Mouse (Mus musculus): ENCODE measurements around the gene Arhgef6. TPM values are rescaled to one million over a fixed set of nuclear protein-coding genes. Genes with fewer than 3 reads are reported as not detected.

Arhgef6 gene
- polyA plus RNA-seq, 1 experiment from 2014 or later, result 4.8 TPM

- no peaks in the 10 kb centered on the region for H3K4me1 ChIP-seq (replicated peaks)
- WGBS, result 95% methylated on average over 3 of the region's 3 CpGs
- ATAC-seq, result no peak
Observed at GRCm38 (mm10) chrX:57282184-57282583, 56.3 kb downstream of the Arhgef6 start.

GRCm38 (mm10) chrX:57277560-57278335 lies 60.8 kb downstream of the Arhgef6 start:
- H3K4me3 ChIP-seq (replicated peaks), result no peak overlapping the region
- H3K27ac ChIP-seq, result no peak overlapping the region
- no peak overlapping the region for H3K4me2 ChIP-seq (replicated peaks)
- no peaks in the 10 kb centered on the region for H3K27me3 ChIP-seq (replicated peaks)
- no peak for ATAC-seq
- H3K9me3 ChIP-seq, result no peaks in the 10 kb centered on the region
- H3K36me3 ChIP-seq, result no peaks in the 10 kb centered on the region
- WGBS, result 43% methylated on average over 6 of the region's 6 CpGs
- no peak overlapping the region for H3K9ac ChIP-seq
- no peaks in the 10 kb centered on the region for H3K4me1 ChIP-seq (replicated peaks)

More at GRCm38 (mm10) chrX:57282184-57282583, 56.3 kb downstream of the Arhgef6 start:
- no peaks in the 10 kb centered on the region for H3K27me3 ChIP-seq (replicated peaks)
- no peak overlapping the region for H3K27ac ChIP-seq
- no peak overlapping the region for H3K4me2 ChIP-seq (replicated peaks)
- H3K9me3 ChIP-seq, result no peaks in the 10 kb centered on the region
- H3K36me3 ChIP-seq, result no peaks in the 10 kb centered on the region
- H3K9ac ChIP-seq, result no peak overlapping the region
- H3K4me3 ChIP-seq (replicated peaks), result no peak overlapping the region

- Histone ChIP-seq H3K27ac (no peak overlapping the region), H3K4me3 (replicated peaks) (no peak overlapping the region), H3K9ac (no peak overlapping the region), H3K9me3 (no peaks in the 10 kb centered on the region), H3K4me2 (replicated peaks) (no peak overlapping the region), H3K4me1 (replicated peaks) (no peaks in the 10 kb centered on the region), H3K36me3 (no peaks in the 10 kb centered on the region), H3K27me3 (replicated peaks) (no peaks in the 10 kb centered on the region)
- no peak for ATAC-seq
- 78% methylated on average over 4 of the region's 4 CpGs for WGBS
Observed at GRCm38 (mm10) chrX:57263515-57263914, 75.0 kb downstream of the Arhgef6 start.

DNA sequence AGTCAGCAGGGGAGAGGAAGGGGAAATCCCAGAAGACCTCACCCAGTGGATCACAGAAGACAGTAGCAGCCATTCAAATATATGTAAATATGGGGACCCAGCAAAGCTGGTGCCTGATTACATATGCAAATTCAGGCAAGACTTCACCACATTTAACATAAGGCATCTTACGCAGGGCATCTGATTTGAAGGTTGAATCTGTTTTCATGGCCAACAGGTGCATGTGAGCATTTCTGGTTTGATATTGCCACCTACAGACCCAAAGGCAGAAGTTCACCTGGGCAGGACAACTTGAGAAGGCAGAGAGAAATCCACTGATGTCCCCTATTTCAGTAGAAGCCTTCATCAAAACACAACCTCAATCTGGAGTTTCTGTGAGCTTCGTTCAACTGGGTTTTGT lies 77.8 kb downstream of the Arhgef6 start:
- Histone ChIP-seq H3K4me2 (replicated peaks) (no peak overlapping the region), H3K4me3 (replicated peaks) (no peak overlapping the region), H3K9ac (no peak overlapping the region), H3K27ac (no peak overlapping the region), H3K4me1 (replicated peaks) (no peaks in the 10 kb centered on the region), H3K36me3 (no peaks in the 10 kb centered on the region), H3K27me3 (replicated peaks) (no peaks in the 10 kb centered on the region), H3K9me3 (no peaks in the 10 kb centered on the region)
- ATAC-seq, result no peak
- 54% methylated on average over 2 of the region's 2 CpGs for WGBS

DNA sequence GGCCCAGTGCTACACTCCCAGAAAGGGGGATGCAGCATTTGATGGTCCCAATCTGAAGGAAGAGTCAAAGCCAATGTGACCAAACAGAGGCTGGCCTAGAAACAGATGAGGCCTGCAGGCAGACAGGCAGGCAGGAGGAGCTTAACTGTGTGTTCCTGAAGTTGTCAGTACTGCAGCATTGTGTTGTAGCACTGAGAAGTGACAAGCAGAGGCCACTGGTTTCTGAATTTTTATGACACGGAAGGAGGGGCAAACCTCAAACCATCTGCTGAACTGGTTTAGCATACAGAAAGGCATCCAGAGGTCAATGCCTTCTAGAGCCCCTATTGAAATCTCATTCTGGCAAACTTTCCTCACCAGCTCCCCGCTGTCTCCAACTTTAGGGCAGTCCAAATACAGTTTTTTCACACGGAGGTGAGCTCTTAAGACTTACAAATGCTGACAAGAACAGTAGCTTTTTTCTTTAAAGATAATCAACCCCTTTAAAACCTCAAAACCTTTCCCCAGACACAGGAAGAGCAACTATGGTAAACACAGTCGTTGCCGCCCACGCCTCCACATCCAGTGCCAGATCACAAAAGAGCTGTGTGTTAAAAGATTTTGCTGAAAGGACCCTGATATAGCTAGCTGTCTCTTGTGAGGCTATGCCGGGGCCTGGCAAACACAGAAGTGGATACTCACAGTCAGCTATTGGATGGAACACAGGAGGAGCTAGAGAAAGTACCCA lies 85.0 kb downstream of the Arhgef6 start:
- Histone ChIP-seq H3K36me3 (no peaks in the 10 kb centered on the region), H3K9me3 (no peaks in the 10 kb centered on the region), H3K4me2 (replicated peaks) (no peak overlapping the region), H3K27ac (no peak overlapping the region), H3K27me3 (replicated peaks) (no peaks in the 10 kb centered on the region), H3K4me3 (replicated peaks) (no peak overlapping the region), H3K9ac (no peak overlapping the region), H3K4me1 (replicated peaks) (no peaks in the 10 kb centered on the region)
- WGBS, result 71% methylated on average over 7 of the region's 7 CpGs
- no peak for ATAC-seq

DNA sequence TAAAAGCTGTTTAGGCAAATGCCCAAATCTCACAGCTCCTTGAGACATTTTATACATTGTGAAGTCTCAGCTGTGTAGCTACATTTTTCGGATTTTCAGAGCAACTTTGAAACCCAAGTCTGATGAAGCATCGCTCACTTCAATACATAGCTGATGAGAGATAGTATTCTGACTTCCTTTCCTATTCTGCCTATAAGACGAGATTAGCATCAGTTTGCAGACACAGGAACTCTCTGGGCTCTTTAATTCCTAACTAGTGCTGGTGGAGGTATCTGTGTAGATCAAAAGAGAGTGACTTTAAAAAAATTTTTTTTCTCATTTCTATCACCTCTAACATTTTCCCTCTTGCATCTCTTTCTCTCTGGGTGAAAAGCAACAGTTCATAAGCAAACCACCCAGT lies 100.0 kb downstream of the Arhgef6 start:
- no peaks in the 10 kb centered on the region for H3K27me3 ChIP-seq (replicated peaks)
- no peaks in the 10 kb centered on the region for H3K9me3 ChIP-seq
- no peaks in the 10 kb centered on the region for H3K36me3 ChIP-seq
- no peak overlapping the region for H3K27ac ChIP-seq
- ATAC-seq, result no peak
- WGBS, result 68% methylated on average over 3 of the region's 3 CpGs
- H3K4me2 ChIP-seq (replicated peaks), result no peak overlapping the region
- no peak overlapping the region for H3K9ac ChIP-seq
- H3K4me3 ChIP-seq (replicated peaks), result no peak overlapping the region
- H3K4me1 ChIP-seq (replicated peaks), result no peaks in the 10 kb centered on the region

DNA sequence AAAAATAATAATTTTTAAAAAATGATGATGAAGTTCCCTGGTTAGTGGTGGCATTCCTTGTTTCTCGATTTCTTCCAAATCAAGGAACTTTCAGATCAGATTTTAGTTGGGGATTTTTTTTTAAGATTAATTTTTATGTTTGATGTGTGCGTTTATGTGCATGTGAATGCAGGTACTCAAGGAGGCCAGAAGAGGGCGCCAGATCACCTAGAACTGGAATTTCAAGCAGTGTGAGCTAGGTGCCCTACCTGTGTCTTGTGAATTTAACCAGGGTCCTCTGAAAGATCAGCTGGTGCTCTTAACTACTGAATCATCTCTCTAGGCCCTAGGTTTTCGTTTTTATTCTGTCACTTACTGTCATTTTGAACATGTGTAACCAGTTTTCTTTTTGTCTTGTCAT lies 102.5 kb downstream of the Arhgef6 start:
- no peak overlapping the region for H3K27ac ChIP-seq
- H3K4me3 ChIP-seq (replicated peaks), result no peak overlapping the region
- no peaks in the 10 kb centered on the region for H3K9me3 ChIP-seq
- no peak for ATAC-seq
- H3K36me3 ChIP-seq, result no peaks in the 10 kb centered on the region
- no peaks in the 10 kb centered on the region for H3K27me3 ChIP-seq (replicated peaks)
- 74% methylated on average over 4 of the region's 4 CpGs for WGBS
- H3K4me2 ChIP-seq (replicated peaks), result no peak overlapping the region
- H3K4me1 ChIP-seq (replicated peaks), result no peaks in the 10 kb centered on the region
- no peak overlapping the region for H3K9ac ChIP-seq

DNA sequence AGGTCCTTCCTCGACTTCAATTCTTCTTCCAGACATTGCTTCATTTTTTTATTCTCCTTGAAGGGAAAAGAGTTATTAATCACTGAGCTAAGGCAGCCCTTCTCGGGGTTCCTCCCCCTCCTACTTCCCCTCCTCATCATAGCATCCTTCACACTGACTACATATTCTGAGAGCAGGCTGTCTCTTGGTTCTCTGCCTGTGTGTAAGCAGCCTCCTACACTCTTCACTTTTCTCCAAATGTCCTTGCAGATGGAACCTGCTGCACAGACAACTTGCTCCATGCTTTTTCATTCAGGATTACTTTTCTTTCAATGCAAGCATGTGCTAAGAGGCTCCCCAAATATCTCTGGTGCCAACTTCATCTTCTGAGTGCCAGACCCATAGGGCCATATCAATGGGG lies 104.9 kb downstream of the Arhgef6 start:
- WGBS, result 54% methylated on average over 2 of the region's 2 CpGs
- no peaks in the 10 kb centered on the region for H3K4me1 ChIP-seq (replicated peaks)
- no peak overlapping the region for H3K9ac ChIP-seq
- no peak for ATAC-seq
- no peak overlapping the region for H3K4me3 ChIP-seq (replicated peaks)
- no peak overlapping the region for H3K4me2 ChIP-seq (replicated peaks)
- no peaks in the 10 kb centered on the region for H3K36me3 ChIP-seq
- H3K27ac ChIP-seq, result no peak overlapping the region
- H3K27me3 ChIP-seq (replicated peaks), result no peaks in the 10 kb centered on the region
- no peaks in the 10 kb centered on the region for H3K9me3 ChIP-seq

DNA sequence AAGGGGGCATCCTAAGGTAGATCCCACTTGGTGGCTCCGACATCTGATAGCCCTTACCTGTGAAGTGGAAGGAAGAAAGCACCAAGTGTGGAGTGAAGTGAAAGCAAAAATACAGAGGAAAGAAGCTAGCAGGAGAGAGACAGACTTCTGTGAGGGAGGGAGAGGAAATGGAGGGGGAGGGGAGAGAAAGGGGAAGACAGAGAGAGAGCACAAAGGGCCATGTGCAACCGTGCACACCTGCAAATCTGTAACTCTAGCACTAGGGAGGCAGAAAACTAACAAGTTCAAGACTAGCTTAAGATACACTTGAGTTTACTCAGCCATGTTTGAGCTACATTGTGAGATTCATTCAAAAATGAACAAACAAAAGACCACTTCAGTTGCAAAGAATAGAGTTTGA lies 110.4 kb downstream of the Arhgef6 start:
- no peak overlapping the region for H3K4me2 ChIP-seq (replicated peaks)
- WGBS, result 64% methylated on average over 2 of the region's 2 CpGs
- no peak overlapping the region for H3K27ac ChIP-seq
- H3K9ac ChIP-seq, result no peak overlapping the region
- no peak overlapping the region for H3K4me3 ChIP-seq (replicated peaks)
- H3K4me1 ChIP-seq (replicated peaks), result no peaks in the 10 kb centered on the region
- H3K27me3 ChIP-seq (replicated peaks), result no peaks in the 10 kb centered on the region
- ATAC-seq, result no peak
- H3K36me3 ChIP-seq, result no peaks in the 10 kb centered on the region
- no peaks in the 10 kb centered on the region for H3K9me3 ChIP-seq

GRCm38 (mm10) chrX:57223301-57223700 lies 115.2 kb downstream of the Arhgef6 start:
- Histone ChIP-seq H3K36me3 (no peaks in the 10 kb centered on the region), H3K4me1 (replicated peaks) (no peaks in the 10 kb centered on the region), H3K4me2 (replicated peaks) (no peak overlapping the region), H3K9ac (no peak overlapping the region), H3K4me3 (replicated peaks) (no peak overlapping the region), H3K27me3 (replicated peaks) (no peaks in the 10 kb centered on the region), H3K9me3 (no peaks in the 10 kb centered on the region), H3K27ac (no peak overlapping the region)
- 80% methylated on average over 10 of the region's 10 CpGs for WGBS
- no peak for ATAC-seq

GRCm38 (mm10) chrX:57221881-57222280 lies 116.6 kb downstream of the Arhgef6 start:
- no peaks in the 10 kb centered on the region for H3K27me3 ChIP-seq (replicated peaks)
- H3K9ac ChIP-seq, result no peak overlapping the region
- ATAC-seq, result no peak
- 79% methylated on average over 3 of the region's 3 CpGs for WGBS
- H3K4me2 ChIP-seq (replicated peaks), result no peak overlapping the region
- H3K27ac ChIP-seq, result no peak overlapping the region
- H3K4me1 ChIP-seq (replicated peaks), result no peaks in the 10 kb centered on the region
- H3K36me3 ChIP-seq, result no peaks in the 10 kb centered on the region
- H3K9me3 ChIP-seq, result no peaks in the 10 kb centered on the region
- no peak overlapping the region for H3K4me3 ChIP-seq (replicated peaks)

DNA sequence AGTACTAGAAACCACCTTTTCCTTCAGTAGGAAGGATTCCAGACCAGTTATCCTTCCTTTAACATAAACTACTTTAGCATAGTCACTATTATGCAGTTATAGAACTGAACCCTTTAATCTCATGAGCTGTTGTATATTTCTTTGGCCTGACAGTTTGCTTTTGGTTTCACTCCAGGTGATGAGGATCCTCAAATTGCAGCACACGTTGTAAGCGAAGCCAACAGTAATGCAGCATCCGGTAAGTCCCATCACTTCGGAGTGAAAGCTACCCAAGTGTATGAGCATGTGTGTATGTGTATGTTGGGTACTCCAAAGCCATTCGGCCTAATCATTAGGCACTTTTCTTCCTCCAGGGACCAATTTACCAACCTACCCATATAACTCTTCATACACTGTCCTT lies 119.0 kb downstream of the Arhgef6 start:
- no peak for ATAC-seq
- H3K4me2 ChIP-seq (replicated peaks), result no peak overlapping the region
- 89% methylated on average over 5 of the region's 5 CpGs for WGBS
- H3K27me3 ChIP-seq (replicated peaks), result no peaks in the 10 kb centered on the region
- H3K4me3 ChIP-seq (replicated peaks), result no peak overlapping the region
- no peaks in the 10 kb centered on the region for H3K4me1 ChIP-seq (replicated peaks)
- H3K27ac ChIP-seq, result no peak overlapping the region
- H3K36me3 ChIP-seq, result no peaks in the 10 kb centered on the region
- H3K9me3 ChIP-seq, result no peaks in the 10 kb centered on the region
- H3K9ac ChIP-seq, result no peak overlapping the region

GRCm38 (mm10) chrX:57216271-57216670 lies 122.3 kb downstream of the Arhgef6 start:
- no peak for ATAC-seq
- H3K9me3 ChIP-seq, result no peaks in the 10 kb centered on the region

More at GRCm38 (mm10) chrX:57216271-57216670, 122.3 kb downstream of the Arhgef6 start:
- Histone ChIP-seq H3K4me1 (replicated peaks) (no peaks in the 10 kb centered on the region), H3K9ac (no peak overlapping the region), H3K36me3 (no peaks in the 10 kb centered on the region), H3K4me3 (replicated peaks) (no peak overlapping the region), H3K27me3 (replicated peaks) (no peaks in the 10 kb centered on the region), H3K4me2 (replicated peaks) (no peak overlapping the region), H3K27ac (no peak overlapping the region)
- 56% methylated on average over 5 of the region's 5 CpGs for WGBS

All from intestine, embryonic 15.5 days (tissue).